Mouse (Mus musculus): Measurements from ENCODE around the gene Gm21954. TPM values are rescaled to one million over a fixed set of nuclear protein-coding genes. Genes with fewer than 3 reads are reported as not detected.

The Gm21954 gene
- total RNA-seq, 2 experiments from 2014 or later: not detected

DNA sequence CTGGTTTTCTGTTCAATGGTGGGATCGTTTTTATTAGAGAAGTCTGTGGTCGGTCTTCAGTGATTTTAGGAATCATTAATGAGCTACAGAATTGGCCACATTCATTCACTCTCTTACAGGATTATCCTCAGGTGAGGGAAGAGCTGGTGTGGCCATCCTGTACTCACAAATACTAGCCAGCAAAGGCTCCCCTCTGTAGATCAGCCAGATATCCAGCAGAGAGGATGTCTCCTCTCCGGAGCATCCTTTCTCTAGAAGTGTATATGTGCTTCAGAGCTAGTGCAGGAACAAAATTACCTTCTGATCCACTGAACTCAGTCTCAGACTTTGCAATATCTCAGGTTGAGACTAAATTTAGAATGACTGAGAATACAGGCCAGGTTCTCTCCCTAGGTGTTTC lies 7.8 kb downstream of the Gm21954 start:
- no peak for ATAC-seq (replicated peaks; ENCODE audit: low FRiP score, poor library complexity, severe bottlenecking)

DNA sequence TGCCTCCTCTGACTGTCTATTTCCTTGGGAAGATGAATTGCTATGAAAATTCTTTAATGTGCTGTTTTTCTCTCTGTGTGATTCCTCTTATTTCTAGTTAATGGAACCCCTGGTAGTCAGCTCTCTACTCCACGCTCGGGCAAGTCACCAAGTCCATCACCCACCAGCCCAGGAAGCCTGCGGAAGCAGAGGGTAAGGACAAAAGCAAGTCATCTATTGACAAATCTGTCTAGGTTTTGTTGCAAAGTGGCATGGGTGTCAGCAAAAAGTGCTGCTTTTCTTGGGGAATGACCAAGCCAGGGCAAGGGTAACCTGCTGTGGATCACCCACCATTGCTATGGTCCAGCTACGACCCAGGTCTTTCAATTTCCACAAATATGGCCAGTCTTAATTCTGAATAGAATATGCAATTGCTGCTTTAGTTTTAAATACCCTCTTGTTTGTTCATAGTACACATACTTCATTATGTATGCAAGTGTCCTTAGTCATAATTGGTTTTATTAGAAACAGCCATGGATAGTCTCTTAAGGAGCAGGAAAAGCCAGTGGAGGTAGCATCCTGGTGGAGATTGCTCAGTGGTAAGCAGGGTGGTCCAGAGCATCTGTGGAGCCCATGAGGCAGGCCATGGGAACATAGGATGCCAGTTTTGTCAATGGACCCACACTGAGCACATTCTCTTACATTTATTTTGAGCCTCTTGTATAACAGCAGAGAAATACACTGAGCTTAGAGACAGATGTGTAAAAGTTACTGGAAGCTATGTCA lies 8.9 kb downstream of the Gm21954 start:
- no peak for ATAC-seq (replicated peaks; ENCODE audit: low FRiP score, poor library complexity, severe bottlenecking)

DNA sequence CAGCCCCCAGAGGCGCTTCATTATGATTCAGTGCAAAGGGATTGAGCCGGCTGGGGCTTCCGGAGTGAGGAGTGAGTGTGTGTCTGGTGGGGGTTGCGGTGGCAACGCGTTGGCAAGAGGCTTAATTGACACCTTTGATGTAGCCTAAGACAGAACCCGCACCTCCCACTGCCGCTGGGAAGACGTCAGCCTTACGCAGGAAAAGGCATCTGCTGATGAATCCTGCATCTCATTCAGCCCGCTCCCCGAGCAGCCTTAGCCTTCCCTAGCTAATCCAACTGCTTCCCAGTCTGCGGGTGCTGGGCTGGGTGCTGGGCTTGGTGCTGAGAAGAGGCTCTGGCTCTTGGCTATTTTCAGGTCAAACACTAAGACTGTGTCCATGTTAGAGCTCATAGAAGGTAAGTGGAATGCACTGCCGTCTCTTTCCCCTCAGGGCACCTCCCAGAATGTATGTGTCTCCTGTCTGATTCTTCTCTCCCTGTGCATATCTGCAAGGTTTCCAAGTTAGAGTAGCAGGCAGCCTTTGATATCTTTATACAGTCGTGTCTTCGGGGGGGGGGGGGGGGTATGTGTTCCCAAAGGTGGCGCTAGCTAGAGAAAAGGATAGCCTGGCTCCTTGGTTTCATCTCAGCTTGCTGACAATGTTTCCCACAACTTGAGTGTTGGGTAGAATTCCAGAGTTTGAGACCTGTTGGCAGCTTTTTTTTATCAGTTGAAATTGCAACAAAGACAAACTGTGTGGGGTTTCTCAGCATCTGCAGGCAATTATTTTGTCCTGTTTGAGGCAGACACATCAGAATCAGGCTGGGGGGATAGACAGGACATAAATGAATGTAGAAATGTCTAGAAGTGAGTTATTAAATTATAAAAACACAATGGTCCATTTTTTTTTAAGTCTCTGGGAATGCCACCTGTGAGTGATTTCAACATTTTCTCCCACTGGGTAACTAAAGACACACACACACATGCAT lies 10.0 kb downstream of the Gm21954 start:
- ATAC-seq (replicated peaks; ENCODE audit: low FRiP score, poor library complexity, severe bottlenecking): no peak

DNA sequence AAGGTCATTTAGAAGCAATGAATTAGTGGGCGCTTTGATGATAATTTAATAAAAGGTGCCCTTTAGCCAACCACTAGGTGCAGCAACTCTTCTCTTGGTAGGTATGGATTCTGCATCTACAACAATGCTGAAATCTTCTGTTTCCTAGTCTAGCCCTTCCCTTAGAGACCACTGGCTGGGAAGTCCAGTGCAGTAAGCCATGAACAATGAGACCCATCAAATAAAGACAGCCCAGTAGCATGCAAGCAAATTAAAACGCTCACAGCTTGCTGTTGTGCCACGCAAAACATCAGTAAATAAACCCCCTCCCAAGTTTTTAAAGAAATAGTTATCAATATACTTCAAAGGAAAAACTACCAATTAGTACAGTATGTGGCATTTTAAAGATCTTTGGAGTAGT lies 10.9 kb downstream of the Gm21954 start:
- no peak for ATAC-seq (replicated peaks; ENCODE audit: low FRiP score, poor library complexity, severe bottlenecking)

DNA sequence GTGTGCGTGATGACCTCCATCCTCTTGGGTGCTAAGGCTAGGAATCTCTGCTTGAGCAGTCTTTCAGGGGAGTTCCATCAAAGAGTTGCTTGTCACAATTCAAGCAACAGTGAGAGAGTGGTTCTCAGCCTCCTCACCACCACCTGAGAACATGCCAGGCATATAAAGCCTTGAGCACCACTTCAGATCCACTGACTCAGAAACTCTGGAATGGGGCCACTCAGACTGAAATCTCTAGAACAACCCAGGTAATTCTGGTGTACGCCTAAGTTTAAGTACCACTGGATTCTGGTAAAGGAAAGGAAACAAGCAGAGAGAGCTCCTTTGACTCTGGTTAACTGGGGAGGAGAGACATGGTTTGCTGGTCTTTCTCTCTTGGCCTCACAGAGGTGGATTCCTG lies 19.5 kb downstream of the Gm21954 start:
- ATAC-seq (replicated peaks; ENCODE audit: low FRiP score, poor library complexity, severe bottlenecking): no peak

DNA sequence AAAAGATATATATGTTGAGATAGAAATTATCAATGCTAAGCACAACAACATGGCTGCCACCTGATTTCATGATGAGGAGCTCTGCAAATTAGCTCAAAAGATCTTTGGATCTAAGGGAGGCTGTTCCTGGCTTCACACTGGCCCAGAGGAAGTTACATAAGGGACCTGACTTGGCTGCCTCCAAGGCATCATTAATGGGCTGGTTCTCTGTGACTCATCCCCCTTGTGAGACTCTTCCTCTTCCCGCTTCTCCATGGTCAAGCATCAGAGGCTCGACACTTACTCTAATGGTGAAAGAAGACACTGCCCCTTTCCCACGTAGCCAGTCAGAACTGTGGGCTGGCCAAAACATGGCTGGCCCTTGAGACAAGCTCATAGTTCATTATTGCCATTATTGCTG lies 20.1 kb downstream of the Gm21954 start:
- ATAC-seq (replicated peaks; ENCODE audit: low FRiP score, poor library complexity, severe bottlenecking): no peak

DNA sequence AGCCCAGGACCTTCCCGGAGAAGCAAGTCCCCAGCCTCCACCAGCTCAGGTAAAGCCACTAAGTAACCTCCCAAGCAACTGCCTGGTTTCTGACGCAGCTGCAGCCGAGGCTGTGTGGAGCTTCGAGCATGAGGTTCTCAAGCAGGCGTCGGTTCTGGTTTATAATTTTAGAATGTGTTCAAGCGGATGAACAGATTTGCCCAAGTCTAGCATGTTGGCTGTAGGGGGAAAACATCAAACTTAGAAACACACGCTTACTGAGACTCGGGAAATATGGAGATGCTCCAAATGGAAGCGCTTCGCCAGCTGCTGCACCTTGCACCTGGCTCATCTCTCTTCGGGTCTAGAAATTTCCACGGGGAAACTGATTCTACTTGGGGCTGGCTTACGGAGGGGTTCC lies 21.0 kb downstream of the Gm21954 start:
- ATAC-seq (replicated peaks; ENCODE audit: low FRiP score, poor library complexity, severe bottlenecking): no peak

DNA sequence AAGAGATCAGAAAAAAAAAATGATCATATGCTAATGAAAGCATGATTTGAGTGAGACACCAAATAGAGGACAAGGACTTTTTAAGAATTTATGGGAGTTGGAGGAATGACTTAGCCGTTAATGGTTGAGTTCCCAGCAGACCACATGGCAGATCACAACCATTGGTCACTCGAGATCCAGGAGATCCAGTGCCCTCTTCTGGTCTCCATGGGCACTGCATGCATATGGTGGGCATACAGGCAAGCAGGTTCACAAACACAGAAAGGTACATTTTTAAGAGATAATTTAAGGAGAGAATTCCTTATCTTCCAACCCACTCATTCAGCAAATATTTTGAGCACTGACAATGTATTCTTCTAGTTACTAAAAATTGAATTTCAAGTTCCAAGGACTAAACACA lies 22.9 kb downstream of the Gm21954 start:
- ATAC-seq (replicated peaks; ENCODE audit: low FRiP score, poor library complexity, severe bottlenecking): no peak

DNA sequence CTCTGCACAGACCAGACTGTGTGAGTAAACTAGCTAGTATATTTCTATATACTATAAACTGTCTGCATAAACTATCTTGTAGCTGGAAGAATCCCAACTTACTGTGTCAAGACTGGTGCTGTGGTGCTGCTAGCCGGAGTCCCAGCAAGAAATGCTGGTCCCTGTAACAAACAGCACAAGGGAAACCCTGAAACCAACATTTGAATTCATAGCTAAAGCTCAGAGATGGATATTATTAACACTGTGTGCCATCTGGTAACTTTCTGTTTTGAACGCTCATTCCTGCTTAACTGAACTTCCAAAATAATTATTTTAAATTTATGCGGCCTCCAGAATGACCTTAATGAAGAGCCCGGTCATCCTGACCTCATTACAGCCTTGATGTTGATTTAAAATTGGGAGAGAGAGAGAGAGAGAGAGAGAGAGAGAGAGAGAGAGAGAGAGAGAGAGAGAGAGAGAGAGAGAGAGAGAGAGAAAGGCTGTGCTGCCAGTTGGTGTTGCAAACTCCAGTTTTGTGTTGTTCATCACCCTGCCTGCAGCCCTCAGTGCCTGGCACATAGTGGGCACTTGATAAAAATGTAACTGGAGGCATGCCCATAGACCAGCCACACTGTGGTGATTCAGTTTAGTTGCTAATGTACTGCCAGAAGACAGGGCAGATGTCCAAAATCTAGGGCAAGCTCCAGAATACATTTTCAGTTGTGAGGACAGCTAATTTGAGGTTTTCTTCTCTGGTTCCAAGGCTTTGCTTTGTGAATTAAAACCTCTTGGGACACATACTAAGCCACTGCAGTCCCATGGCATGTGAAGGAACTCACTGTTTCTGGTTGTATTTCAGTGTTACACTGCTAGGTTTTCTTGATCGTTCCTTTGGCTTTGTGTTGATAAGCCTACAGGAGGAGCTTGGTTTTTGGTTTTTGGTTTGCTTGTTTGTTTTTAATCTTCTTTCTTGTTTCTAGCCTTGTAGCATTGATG lies 24.2 kb downstream of the Gm21954 start:
- no peak for ATAC-seq (replicated peaks; ENCODE audit: low FRiP score, poor library complexity, severe bottlenecking)

DNA sequence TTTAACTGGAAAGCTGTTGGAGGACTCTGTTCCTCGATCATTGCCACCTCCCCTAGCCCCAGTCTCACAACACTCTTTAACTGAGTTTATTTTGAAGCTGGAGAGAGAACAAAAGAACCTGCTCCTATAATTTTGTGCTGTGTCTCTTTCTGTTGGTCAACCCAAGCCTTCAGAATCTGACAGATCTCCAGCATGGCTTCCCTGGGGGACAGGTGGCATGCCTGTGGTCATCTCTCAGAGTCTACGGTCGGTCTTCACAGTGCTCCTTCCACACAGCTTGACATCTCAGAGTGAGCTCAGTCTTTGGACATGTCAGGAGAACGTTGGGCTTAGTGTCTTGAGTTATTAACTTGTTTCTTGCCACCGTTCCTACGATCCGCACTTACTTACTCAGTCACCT lies 25.3 kb downstream of the Gm21954 start:
- no peak for ATAC-seq (replicated peaks; ENCODE audit: low FRiP score, poor library complexity, severe bottlenecking)

DNA sequence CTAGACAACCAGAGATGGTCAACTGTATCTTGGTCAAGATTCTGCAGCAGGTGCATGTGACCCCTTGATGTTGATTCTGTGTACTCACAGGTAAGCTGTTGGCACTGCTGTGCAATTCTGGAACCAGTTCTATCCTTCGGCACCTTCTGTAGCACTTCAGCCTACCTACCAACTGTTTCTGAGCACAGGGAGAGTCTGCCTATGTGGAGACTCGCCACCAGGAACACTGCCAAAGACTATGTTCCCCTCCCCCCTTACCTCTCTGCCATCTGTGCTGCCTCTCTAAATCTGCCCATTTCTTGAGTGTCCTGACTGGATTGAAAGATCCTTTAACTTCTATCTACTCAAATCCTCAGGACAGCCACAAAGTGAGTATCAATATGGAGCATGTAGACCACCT lies 28.3 kb downstream of the Gm21954 start:
- no peak for ATAC-seq (replicated peaks; ENCODE audit: low FRiP score, poor library complexity, severe bottlenecking)

DNA sequence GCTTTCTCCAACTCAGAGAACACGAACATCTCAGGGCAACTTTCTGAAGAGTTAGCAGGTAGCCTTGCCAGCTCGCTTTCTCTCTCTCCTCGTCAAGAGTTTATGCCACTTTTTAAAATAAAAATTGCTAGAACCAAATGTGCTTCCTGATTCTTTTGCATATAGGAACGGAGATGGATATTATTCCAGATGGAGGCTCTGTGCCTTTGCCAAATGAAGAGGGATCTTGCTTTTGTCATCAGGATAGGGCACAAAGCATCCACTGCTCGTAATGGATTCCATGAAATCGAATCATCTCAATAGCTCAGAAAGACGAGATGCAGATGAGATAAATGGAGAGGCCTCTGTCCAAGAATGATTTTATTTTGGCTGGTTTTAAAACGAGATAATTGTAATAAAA lies 28.7 kb downstream of the Gm21954 start:
- no peak for ATAC-seq (replicated peaks; ENCODE audit: low FRiP score, poor library complexity, severe bottlenecking)

DNA sequence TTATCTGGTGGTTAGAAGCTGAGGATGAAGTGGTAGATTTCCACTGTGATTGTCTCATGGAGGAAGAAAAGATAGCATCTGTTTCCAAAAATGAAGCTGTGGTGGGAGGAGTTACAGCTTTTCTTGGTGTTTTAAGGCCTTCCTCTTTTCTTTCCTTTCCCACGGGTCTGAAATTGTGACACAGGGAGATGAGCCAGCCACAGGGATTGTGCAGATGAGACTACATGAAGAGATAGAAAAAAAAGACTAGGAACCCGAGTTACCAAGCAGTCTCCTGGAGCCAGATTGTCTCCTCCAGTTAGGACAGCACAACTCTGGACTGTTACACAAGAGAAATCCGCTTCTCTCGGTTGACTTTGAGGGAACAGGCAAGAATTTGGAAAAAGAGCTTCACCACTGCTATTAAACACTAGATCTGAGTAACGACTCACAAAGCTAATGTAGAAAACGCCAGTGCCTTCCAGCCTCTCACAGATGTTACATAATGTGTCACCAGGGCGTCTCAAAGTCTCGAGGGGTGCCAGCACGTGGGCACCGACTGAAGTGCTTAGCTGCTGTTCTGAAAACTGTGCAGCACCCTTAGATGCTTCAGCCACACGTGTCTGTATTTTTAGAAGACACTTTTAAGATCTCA lies 29.9 kb downstream of the Gm21954 start:
- ATAC-seq (replicated peaks; ENCODE audit: low FRiP score, poor library complexity, severe bottlenecking): no peak

DNA sequence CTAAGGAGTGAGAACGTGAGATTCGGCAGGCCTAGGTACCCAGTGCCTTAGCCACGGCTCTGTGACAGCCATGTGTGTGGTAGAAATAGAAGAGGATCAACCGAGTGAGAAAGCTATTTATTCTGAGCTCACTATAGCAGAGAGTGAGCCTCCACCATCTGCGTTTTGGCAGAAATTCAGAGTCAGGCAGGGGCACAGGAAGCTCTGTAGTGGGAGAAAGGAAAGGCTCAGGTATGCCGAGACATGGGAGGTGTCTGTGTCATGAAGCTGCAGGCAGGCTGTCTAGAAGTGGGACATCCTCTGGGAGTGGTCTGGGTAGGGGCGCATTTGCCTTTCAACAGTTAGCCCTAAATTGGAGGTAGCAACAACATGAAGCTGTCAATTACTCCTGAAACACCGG lies 31.7 kb downstream of the Gm21954 start:
- no peak for ATAC-seq (replicated peaks; ENCODE audit: low FRiP score, poor library complexity, severe bottlenecking)

DNA sequence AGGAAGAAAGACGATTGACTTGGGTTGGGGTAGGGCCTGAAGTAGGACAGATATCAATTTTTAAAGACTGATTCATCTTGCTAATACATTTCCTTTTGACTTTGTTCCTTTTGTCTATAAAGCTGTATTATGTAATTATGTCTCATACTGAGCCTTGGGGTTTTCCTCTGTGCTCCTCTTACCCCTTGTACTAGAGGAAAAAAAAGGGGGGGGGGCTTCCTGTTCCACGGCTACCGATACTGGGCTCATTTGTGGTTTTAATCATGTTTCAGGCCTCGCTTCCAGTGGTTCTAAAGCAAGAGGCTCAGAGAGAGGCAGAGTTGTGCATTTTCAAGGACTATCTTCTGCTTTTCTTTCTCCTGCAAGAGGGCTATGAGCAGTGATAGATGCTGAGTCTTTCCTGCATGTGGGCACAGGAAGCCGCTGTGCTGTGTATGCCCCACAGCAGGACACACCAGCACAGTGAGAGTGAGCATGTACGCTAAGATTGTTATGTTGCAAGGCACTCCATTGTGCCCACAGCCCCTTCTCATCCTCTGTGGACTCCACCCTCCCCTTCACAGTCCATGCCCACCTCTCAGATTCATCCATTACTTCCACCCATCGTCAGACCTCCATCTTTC lies 33.1 kb downstream of the Gm21954 start:
- ATAC-seq (replicated peaks; ENCODE audit: low FRiP score, poor library complexity, severe bottlenecking): no peak

DNA sequence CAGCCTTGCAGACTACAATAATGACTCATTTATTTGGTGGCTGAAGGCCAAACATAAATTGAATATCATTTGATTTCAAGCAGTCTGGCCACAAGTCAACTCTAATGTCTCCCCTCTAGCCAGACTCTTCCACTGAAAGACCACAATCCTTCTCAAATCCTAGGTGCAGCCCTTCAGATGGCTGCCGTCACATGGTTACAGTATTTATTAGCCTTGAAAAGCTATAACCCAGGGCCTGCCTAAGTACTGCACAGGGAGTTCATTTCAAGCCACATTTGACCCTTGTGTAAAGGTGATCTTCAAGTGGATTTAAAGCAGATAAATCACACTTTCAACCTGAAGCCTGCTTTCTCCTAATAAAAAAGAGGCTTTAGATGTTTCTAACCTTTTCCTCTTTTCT lies 37.7 kb downstream of the Gm21954 start:
- no peak for ATAC-seq (replicated peaks; ENCODE audit: low FRiP score, poor library complexity, severe bottlenecking)

DNA sequence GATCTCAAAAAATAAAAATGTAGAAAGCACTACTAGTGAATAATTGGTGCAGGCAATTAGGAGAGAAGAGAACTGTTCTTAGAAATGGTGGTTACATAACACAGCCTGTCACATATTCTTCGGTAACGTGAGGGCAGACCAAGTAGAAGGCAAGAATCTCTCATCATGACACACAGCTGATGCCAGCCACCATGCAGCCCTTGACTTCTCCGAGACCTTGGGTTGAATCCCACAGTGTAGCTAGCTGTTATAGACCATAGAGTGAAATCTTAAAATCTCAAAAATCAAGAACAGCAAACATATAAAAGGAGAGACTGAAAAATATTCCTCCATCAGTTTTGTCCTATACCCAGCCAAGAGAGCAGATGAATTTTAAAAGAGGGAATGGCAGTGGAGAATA lies 40.8 kb downstream of the Gm21954 start:
- no peak for ATAC-seq (replicated peaks; ENCODE audit: low FRiP score, poor library complexity, severe bottlenecking)

DNA sequence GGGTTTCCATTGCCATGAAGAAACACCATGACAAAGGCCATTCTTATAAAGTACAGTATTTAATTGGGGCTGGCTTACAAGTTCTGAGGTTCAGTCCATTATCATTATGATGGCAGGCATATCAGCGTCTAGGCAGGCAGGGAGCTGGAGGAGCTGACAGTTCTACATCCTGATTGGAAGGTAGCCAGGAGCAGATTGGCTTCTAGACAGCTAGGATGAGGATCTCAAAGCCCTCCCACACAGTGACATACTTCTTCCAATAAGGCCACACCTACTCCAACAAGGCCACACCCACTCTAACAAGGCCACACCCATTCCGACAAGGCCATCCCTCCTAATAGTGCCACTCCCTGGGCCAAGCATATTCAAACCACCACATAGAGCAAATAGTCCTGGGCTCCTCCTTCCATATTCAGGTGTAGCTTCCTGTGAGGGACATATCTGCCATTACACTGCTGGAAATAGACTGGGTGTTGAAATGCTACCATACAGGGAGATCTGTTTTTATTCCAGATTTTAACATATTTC lies 41.9 kb downstream of the Gm21954 start:
- ATAC-seq (replicated peaks; ENCODE audit: low FRiP score, poor library complexity, severe bottlenecking): no peak

Measured in erythroblast, adult 5-6 weeks (primary cell).